Mouse (Mus musculus) cerebellum, adult 11-12 months (tissue): Measurements from ENCODE around the gene Afdn.
"Not testable (repeated sequence)": the region's sequence is repeated elsewhere in the genome, so short reads cannot be mapped to it uniquely, and the experiment has no call there.

Experiments
- DNase-seq: peaks from one replicate; pipeline ENCODE4 v3.0.0; 2022

Gene Afdn

GRCm38 (mm10) chr17:13889818-13890434 is 129.6 kb downstream of the Afdn start:
- no peak for DNase-seq

DNA sequence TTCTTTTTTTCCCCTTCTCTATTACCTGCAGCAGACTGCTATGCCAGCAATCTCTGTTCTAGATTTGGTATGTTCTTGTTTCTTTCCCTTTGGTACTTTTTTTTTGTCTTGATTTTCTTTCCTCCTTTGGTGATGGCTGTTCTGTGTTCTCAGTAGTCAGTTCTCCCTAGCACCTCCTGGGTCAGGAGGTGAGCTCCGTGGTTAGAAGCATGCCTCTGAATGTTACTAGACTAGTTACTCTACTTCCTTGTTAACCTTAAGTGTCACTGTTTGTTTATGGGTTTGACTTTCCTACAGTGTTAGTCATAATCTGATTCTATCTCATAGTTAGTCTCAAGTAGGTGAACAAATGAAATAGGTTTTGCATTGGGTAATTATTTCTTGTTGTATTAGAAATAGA is 130.6 kb downstream of the Afdn start:
- DNase-seq: no peak

- no peak for DNase-seq
Observed at GRCm38 (mm10) chr17:13898838-13899237, 138.5 kb downstream of the Afdn start.

DNA sequence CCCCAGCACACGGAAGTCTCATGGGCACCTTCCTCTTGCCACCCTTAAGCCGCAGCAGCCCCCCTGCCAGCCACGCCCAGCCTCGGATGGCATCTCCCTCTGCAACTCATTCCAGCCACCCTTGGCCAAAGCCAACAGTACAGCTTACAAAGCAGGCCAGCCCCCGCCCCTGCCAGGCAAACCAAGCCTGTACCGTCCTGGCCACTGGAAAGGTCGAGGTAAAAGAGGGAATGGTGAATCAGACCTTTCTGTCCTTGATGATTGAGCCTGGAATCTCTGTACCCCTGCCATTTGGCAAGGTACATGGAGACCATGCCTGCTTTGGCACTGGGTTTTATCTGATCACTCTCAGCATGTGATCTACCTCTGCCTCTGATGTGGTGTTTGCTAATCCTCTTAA is 138.9 kb downstream of the Afdn start:
- no peak for DNase-seq

GRCm38 (mm10) chr17:13903793-13904192 is 143.5 kb downstream of the Afdn start:
- no peak for DNase-seq

DNA sequence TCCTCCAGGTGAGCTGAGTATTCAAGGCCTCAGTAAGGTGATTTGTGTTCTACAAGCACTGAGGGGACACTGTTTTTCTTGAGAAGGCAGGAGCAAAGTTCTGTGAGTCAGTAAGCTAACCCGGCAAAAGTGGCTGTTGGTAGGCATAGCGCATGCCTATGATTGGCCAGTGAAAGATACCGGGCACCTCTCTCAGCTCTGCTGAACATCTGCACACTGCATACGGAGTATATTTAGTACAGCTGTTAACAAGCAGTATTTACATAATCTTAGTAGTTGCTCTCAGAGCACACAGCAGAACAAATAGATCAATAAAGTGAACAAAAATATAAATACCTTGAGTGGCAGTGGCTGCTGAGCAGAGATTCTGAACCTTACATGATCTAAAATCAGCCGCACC is 146.7 kb downstream of the Afdn start:
- no peak for DNase-seq

DNA sequence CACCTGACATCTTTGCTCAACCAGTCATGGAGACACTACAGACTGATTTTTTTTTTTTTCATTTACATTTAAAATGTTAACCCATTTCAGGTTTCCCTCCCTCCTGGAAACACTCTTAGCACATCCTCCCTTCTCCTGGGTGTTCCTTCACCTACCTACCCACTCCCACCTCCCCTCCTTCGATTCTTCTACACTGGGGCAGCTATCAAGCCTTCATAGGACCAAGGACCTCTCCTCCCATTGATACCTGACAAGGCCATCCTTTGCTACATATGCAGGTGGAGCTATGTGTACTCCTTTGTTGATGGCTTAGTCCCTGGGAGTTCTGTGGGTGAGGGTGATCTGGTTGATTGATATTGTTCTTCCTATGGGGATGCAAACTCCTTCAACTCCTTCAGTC is 147.3 kb downstream of the Afdn start:
- DNase-seq: no peak

GRCm38 (mm10) chr17:13913951-13914350 is 153.6 kb downstream of the Afdn start:
- DNase-seq: no peak

DNA sequence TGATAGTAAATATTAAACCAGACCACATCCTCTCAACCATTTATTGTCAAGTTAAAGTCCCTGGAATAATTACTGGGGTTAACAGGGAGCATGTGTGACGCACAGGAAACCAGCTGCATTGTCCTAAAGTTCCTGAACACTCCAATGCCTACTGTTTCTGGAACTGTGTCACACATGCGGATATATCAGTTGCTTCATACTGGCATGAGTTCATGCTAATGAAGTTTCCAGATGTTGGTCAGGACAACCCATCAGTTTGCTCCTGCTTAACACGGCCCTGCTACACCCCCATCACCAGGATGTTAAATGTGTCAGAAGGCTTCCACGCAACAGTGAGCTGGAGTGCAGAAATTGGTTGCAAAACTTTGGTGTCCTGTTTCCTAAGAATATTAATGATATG is 154.2 kb downstream of the Afdn start:
- DNase-seq: no peak

- no peak for DNase-seq
Observed at GRCm38 (mm10) chr17:13920771-13921170, 160.4 kb downstream of the Afdn start.

DNA sequence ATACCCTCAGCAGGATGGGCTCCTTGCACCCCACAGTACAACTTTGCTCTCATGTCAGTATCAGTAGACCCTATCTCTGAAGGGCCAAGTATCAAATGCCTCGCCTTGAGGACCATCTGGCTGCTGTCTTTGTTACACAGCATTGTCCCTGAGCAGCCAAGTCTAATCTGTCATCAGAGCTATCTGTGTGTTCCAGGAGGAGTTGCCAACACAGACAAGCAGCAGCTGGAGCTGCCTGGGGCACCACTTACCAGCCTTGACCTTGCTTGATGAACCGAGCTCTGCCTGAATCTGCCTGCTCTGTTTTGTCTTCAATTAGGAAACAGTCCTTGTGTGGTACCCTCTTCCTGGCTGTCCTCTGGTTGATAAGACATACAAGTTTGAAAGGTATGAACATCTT is 163.1 kb downstream of the Afdn start:
- no peak for DNase-seq

GRCm38 (mm10) chr17:13924588-13924987 is 164.2 kb downstream of the Afdn start:
- DNase-seq: no peak

- no peak for DNase-seq
Observed at GRCm38 (mm10) chr17:13925931-13926330, 165.6 kb downstream of the Afdn start.

DNA sequence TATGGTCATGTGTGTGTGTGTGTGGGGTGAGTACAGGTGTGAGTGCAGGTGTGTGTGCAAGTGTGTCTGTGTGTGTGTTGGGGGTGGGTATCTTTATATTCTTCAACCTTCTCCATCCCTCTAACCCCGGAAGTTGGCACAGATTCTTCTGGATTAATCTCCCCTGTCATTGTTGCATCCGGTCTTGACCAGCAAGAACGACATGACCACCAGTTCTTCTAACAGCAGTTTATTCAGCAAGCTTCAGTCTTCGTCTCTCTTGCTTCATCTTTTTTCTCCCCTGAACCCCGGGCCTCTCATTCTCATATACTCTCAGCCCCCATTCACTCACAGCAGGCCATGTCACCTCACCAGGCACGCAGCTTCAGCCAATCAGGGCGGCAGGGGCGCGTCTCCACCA is 170.1 kb downstream of the Afdn start:
- DNase-seq: no peak

DNA sequence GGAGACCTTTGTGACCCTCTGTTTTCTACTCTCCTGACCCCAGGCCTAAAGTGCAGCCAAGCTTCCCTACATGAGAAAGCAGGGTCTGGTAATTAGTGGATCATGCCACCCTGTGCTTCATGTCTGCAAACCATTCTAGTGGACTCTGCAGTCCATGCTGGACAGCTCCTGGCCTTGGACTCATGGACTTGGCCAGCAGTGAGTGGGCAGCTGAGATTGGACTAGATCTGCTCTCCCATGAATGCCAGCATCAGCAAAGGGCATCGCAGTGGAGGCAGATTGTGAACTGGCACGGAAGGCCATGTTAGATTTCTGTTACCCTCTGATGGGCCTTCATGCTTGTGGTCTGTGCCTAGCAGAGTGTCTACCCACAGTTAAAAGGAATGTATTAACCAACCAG is 175.0 kb downstream of the Afdn start:
- DNase-seq: not testable (repeated sequence)

- no peak for DNase-seq
Observed at GRCm38 (mm10) chr17:13937787-13938186, 177.4 kb downstream of the Afdn start.

DNA sequence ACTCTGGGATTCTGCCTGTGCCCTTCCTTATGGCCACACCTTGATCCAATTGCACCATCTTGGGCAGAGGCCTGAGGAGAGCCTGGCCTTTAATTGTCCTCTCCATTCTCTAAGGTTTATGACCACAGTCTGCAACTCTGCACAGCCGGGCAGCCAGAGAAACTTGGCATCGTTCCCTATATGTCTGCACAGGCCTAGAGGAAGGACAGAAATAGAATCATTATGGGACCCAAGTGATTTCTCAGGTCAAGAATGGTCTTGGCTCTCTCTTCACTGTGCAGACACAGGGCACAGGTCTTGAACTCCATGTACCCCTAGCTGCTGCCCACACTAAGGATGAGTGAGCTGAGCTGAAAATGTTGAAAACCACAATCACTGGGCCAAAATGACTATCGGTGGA is 178.3 kb downstream of the Afdn start:
- no peak for DNase-seq

DNA sequence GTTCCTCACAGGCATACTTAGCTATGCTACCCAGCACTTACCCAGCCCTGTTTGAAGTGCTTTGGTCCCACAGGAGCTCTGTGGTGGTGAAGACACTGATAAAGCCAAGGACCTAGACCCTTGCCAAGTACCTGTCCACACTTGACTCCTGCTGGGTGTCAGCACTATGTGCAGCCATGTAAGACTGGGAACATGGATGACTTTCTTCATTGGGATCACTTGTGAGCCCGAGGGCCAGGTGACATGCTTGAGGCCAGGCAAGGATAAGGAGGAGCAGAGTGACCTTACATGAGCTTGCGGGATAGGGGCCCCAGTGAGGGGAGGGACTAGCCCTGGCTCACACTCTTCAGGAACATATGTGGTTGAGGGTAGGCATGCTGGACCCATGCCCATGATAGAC is 178.9 kb downstream of the Afdn start:
- DNase-seq: not testable (repeated sequence)

DNA sequence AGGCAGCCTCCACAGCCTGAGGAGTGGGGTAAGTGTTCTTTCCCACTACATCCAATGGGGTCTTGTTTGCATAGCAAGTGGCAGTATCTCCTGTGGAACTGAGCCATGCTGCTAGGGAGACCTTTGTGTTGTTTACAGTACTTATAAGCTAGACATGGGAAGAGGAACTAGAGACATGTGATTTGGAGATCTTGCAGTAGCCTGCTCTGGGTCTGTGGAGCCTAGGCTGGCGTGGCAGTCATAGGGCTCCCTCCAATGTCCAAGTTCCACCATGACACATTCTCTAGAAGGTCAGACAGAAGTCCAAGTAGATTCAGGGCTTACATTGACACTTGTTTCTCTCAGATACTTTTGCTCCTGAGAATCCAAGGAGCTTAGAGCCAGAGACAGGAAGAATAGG is 180.1 kb downstream of the Afdn start:
- DNase-seq: no peak

- not testable (repeated sequence) for DNase-seq
Observed at GRCm38 (mm10) chr17:13948073-13948472, 187.7 kb downstream of the Afdn start, which contains the start of gene Gm7168. Gm7168 (plus strand) TSS chr17:13948373.

DNA sequence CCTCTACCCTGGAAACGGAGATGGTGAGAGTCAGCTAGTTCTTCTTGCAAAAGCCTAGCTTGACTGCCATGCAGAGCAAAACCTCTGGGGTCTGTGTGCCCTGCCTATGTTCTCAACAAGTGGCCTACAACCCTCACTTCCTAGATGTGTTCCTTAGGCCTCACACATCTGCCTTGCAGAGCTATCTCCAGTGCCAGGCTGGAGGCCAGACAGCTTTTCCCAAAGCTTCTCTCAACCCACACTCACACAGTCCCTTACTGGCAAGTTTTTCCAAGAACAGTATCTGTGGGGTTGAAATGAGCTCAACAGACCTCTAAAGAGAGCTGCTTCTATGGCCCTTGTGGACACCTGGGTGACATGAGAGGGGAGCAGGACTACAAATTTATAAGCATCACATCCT is 191.2 kb downstream of the Afdn start:
- not testable (repeated sequence) for DNase-seq
